Mouse (Mus musculus) R1 (cell line): Measurements from ENCODE around the gene Tcam1.
A peak's percentile ranks its signal among the peaks of the same experiment; 100 is the strongest.
"Not testable (repeated sequence)": the region's sequence is repeated elsewhere in the genome, so short reads cannot be mapped to it uniquely, and the experiment has no call there.

Experiments
- DNase-seq: peaks from one replicate; pipeline ENCODE4 v3.0.0-alpha.2; 2018; ENCODE audit warnings: low read depth, low spot score

The Tcam1 gene

GRCm38 (mm10) chr11:106276454-106276853, at the start of gene Tcam1:
TSS of gene Tcam1 (plus strand) at chr11:106276672.
- peak; percentile 94 for DNase-seq

- not testable (repeated sequence) for DNase-seq
Measured at GRCm38 (mm10) chr11:106233978-106234377, 42.5 kb upstream of the Tcam1 start.

GRCm38 (mm10) chr11:106246834-106247233, 29.6 kb upstream of the Tcam1 start:
- peak; percentile 62 for DNase-seq

GRCm38 (mm10) chr11:106249326-106249725, 27.1 kb upstream of the Tcam1 start:
- no peak for DNase-seq

GRCm38 (mm10) chr11:106254767-106255166, 21.7 kb upstream of the Tcam1 start:
- DNase-seq = no peak

GRCm38 (mm10) chr11:106255174-106255573, 21.3 kb upstream of the Tcam1 start:
- no peak for DNase-seq

GRCm38 (mm10) chr11:106255685-106256451, 20.6 kb upstream of the Tcam1 start, which contains the start of the genes Ftsj3 and Psmc5:
TSS of gene Ftsj3 (minus strand) at chr11:106256079.
TSS of gene Psmc5 (plus strand) at chr11:106256154.
- DNase-seq = peak; percentile 96

GRCm38 (mm10) chr11:106256775-106257174, 19.7 kb upstream of the Tcam1 start:
- DNase-seq = no peak

- no peak for DNase-seq
Measured at GRCm38 (mm10) chr11:106260826-106261450, 15.5 kb upstream of the Tcam1 start.

GRCm38 (mm10) chr11:106263963-106264362, 12.5 kb upstream of the Tcam1 start:
- no peak for DNase-seq

GRCm38 (mm10) chr11:106264988-106265387, 11.5 kb upstream of the Tcam1 start:
- no peak for DNase-seq

GRCm38 (mm10) chr11:106265570-106265969, 10.9 kb upstream of the Tcam1 start:
- no peak for DNase-seq

- no peak for DNase-seq
Measured at GRCm38 (mm10) chr11:106266431-106266830, 10.0 kb upstream of the Tcam1 start.

GRCm38 (mm10) chr11:106267311-106267852, 9.1 kb upstream of the Tcam1 start:
- DNase-seq = no peak

- no peak for DNase-seq
Measured at GRCm38 (mm10) chr11:106267871-106268270, 8.6 kb upstream of the Tcam1 start.

- DNase-seq = no peak
Measured at GRCm38 (mm10) chr11:106268326-106269059, 8.0 kb upstream of the Tcam1 start.

- no peak for DNase-seq
Measured at GRCm38 (mm10) chr11:106269060-106269431, 7.4 kb upstream of the Tcam1 start.

GRCm38 (mm10) chr11:106271131-106271793, 5.2 kb upstream of the Tcam1 start:
- no peak for DNase-seq

- peak; percentile 41 for DNase-seq
Measured at GRCm38 (mm10) chr11:106271794-106272643, 4.5 kb upstream of the Tcam1 start.

GRCm38 (mm10) chr11:106272644-106273310, 3.7 kb upstream of the Tcam1 start, which contains the start of gene Smarcd2:
TSS of gene Smarcd2 (minus strand) at chr11:106272972.
- peak; percentile 99 for DNase-seq
